Mouse (Mus musculus): ENCODE data around the gene Cmya5. TPM values are rescaled to one million over a fixed set of nuclear protein-coding genes. Genes with fewer than 3 reads are reported as not detected.

Gene Cmya5
- polyA plus RNA-seq, 1 experiment, result 1.5 TPM

DNA sequence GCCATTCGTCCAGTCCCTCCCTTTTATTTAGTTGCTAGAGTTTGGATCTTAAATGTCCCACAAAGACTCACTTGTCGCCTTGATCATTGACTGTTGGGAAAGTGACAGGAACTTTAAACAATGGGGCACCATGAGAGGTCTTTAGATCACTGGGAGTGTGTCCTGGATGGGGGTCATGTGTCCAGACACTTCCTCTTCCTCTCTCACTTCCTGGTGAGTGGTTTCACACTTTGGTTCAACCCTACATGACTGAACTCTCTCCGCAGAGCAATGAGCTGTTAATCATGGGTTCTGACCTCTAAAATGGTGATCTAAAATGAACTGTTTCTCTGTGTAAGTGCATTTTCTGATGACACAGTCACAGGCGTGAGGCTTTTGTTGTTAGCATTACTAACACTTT, 137.4 kb downstream of the Cmya5 start:
- DNase-seq, result no peak
- WGBS, result 90% methylated on average over 4 of the region's 4 CpGs
- TF ChIP-seq CTCF (IDR thresholded peaks at IDR 0.05; ENCODE audit: borderline replicate concordance, control insufficient read depth, extremely low read depth, insufficient read depth, low read length, poor library complexity), result no peak
- TF ChIP-seq POLR2A (IDR thresholded peaks at IDR 0.05; ENCODE audit: control insufficient read depth, extremely low read depth, insufficient read depth, low read length, poor library complexity), result no peak

DNA sequence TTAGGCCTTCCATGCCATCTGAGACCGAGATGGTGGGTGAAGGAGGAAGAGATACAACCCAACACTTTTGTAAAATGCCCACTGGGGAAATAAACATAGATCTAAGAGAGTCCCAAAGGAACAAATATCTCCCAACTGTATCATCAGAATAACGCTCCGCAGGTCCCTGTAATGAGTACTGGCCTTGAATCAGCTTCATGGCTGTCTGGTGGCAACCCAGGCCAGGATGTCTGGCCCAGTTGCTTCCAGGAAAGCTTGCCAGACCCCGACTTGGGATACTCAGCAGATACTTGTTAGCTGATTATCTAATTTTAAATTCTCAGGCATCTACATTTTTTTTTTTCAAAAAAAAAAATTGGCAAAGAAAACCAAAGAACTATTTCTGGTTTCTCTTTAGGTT, 138.2 kb downstream of the Cmya5 start:
- H3K4me3 ChIP-seq (ENCODE audit: control insufficient read depth, insufficient read depth, low read length), result no peak overlapping the region
- H3K36me3 ChIP-seq (ENCODE audit: control insufficient read depth, insufficient read depth, low read length), result no peaks in the 10 kb centered on the region
- 92% methylated on average over 4 of the region's 4 CpGs for WGBS
- no peak for DNase-seq
- no peaks in the 10 kb centered on the region for H3K4me1 ChIP-seq (replicated peaks; ENCODE audit: control insufficient read depth, insufficient read depth, low read length)
- H3K27ac ChIP-seq (ENCODE audit: control insufficient read depth, insufficient read depth, low read length), result no peak overlapping the region
- no peak for TF ChIP-seq POLR2A (IDR thresholded peaks at IDR 0.05; ENCODE audit: control insufficient read depth, extremely low read depth, insufficient read depth, low read length, poor library complexity)
- no peak for TF ChIP-seq CTCF (IDR thresholded peaks at IDR 0.05; ENCODE audit: borderline replicate concordance, control insufficient read depth, extremely low read depth, insufficient read depth, low read length, poor library complexity)
- no peaks in the 10 kb centered on the region for H3K27me3 ChIP-seq (ENCODE audit: control insufficient read depth, insufficient read depth, low read length)

More for the DNA sequence above, 137.4 kb downstream of the Cmya5 start:
- Histone ChIP-seq H3K27ac (ENCODE audit: control insufficient read depth, insufficient read depth, low read length) (no peak overlapping the region), H3K4me1 (replicated peaks; ENCODE audit: control insufficient read depth, insufficient read depth, low read length) (no peaks in the 10 kb centered on the region), H3K36me3 (ENCODE audit: control insufficient read depth, insufficient read depth, low read length) (no peaks in the 10 kb centered on the region), H3K4me3 (ENCODE audit: control insufficient read depth, insufficient read depth, low read length) (no peak overlapping the region), H3K27me3 (ENCODE audit: control insufficient read depth, insufficient read depth, low read length) (no peaks in the 10 kb centered on the region)

DNA sequence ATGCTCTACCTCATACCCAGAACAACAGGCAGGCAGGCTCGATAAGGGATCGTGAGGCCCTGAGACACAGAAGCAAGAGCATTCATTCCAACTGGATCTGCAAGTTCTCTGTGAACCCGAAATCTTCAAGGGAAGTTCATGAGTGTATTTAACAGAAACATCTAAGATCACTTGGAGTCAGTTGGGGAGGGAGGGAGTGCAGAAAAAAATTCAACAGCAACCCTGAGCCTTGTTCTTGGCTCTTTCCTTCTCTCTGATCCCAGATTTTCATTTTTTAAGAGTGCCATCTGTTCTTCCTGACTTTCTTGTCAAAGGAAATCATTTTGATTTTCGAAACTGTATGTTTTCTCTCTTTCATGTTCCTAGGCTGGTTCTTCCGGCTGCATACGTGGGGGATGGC, 140.5 kb downstream of the Cmya5 start:
- Histone ChIP-seq H3K27me3 (ENCODE audit: control insufficient read depth, insufficient read depth, low read length) (no peaks in the 10 kb centered on the region), H3K27ac (ENCODE audit: control insufficient read depth, insufficient read depth, low read length) (no peak overlapping the region), H3K4me3 (ENCODE audit: control insufficient read depth, insufficient read depth, low read length) (no peak overlapping the region), H3K4me1 (replicated peaks; ENCODE audit: control insufficient read depth, insufficient read depth, low read length) (no peaks in the 10 kb centered on the region), H3K36me3 (ENCODE audit: control insufficient read depth, insufficient read depth, low read length) (no peaks in the 10 kb centered on the region)
- no peak for DNase-seq
- TF ChIP-seq CTCF (IDR thresholded peaks at IDR 0.05; ENCODE audit: borderline replicate concordance, control insufficient read depth, extremely low read depth, insufficient read depth, low read length, poor library complexity) (no peak), POLR2A (IDR thresholded peaks at IDR 0.05; ENCODE audit: control insufficient read depth, extremely low read depth, insufficient read depth, low read length, poor library complexity) (no peak)
- whole genome bisulfite sequencing, result 96% methylated on average over 6 of the region's 6 CpGs

DNA sequence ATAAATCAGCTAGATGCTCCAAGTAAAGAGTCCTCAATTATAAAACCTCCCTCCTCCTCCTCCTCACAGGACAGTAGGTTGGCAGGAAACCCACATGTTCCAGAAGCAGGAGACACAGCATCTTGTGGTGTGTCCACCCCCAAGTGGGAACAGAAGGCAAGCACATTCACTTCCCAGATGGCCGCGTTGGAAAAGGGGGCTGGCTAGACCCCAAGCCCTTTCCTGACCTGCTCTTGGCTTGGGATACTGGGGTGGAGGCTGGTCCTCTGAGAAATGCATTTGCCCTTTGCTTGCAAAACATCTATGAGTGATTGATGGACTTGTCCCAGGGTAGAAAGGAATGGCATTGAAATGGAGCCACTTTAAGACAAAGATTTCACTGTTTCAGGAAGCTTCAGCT, 142.1 kb downstream of the Cmya5 start:
- no peaks in the 10 kb centered on the region for H3K27me3 ChIP-seq (ENCODE audit: control insufficient read depth, insufficient read depth, low read length)
- no peak overlapping the region for H3K27ac ChIP-seq (ENCODE audit: control insufficient read depth, insufficient read depth, low read length)
- TF ChIP-seq POLR2A (IDR thresholded peaks at IDR 0.05; ENCODE audit: control insufficient read depth, extremely low read depth, insufficient read depth, low read length, poor library complexity) (no peak), CTCF (IDR thresholded peaks at IDR 0.05; ENCODE audit: borderline replicate concordance, control insufficient read depth, extremely low read depth, insufficient read depth, low read length, poor library complexity) (no peak)
- WGBS, result 83% methylated on average over 2 of the region's 2 CpGs
- DNase-seq, result no peak
- no peaks in the 10 kb centered on the region for H3K4me1 ChIP-seq (replicated peaks; ENCODE audit: control insufficient read depth, insufficient read depth, low read length)
- H3K36me3 ChIP-seq (ENCODE audit: control insufficient read depth, insufficient read depth, low read length), result no peaks in the 10 kb centered on the region
- no peak overlapping the region for H3K4me3 ChIP-seq (ENCODE audit: control insufficient read depth, insufficient read depth, low read length)

DNA sequence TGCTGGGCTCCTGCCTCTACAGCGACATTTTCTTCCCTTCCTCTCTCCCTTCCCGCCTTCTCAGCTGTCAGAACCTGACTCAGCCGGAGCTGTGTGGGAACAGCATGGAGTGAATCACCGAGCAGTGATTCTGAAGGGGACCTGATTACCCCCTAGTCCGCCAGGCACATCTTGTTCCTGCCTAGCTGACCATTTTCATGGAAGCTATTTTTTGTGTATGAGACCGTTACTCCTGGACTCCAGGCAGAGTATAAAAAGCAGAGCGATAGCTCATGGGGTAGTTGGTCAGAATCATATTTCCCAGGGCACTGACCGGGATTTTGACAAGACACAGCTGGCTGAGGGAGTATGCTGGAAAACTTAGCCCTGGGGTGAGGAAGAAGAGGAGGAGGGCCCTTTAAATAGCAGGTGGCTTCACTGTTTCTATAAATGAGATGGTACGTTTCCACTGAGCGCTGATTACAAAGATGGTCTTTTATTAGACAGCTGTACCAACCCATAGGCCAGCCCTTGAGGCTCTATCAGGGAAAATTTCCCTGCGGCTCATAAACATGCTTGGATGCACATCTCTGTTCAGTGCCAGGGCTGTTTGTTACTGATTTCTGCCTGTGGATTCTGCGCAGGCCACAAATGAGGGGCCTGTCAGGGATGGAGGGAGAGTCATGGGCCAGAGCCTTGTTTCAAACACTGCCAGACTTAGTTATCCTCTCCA, 143.7 kb downstream of the Cmya5 start:
- DNase-seq, result no peak
- Histone ChIP-seq H3K27ac (ENCODE audit: control insufficient read depth, insufficient read depth, low read length) (no peak overlapping the region), H3K27me3 (ENCODE audit: control insufficient read depth, insufficient read depth, low read length) (no peaks in the 10 kb centered on the region), H3K36me3 (ENCODE audit: control insufficient read depth, insufficient read depth, low read length) (no peaks in the 10 kb centered on the region), H3K4me1 (replicated peaks; ENCODE audit: control insufficient read depth, insufficient read depth, low read length) (no peaks in the 10 kb centered on the region), H3K4me3 (ENCODE audit: control insufficient read depth, insufficient read depth, low read length) (no peak overlapping the region)
- TF ChIP-seq POLR2A (IDR thresholded peaks at IDR 0.05; ENCODE audit: control insufficient read depth, extremely low read depth, insufficient read depth, low read length, poor library complexity) (no peak), CTCF (IDR thresholded peaks at IDR 0.05; ENCODE audit: borderline replicate concordance, control insufficient read depth, extremely low read depth, insufficient read depth, low read length, poor library complexity) (no peak)
- WGBS, result 95% methylated on average over 12 of the region's 12 CpGs

DNA sequence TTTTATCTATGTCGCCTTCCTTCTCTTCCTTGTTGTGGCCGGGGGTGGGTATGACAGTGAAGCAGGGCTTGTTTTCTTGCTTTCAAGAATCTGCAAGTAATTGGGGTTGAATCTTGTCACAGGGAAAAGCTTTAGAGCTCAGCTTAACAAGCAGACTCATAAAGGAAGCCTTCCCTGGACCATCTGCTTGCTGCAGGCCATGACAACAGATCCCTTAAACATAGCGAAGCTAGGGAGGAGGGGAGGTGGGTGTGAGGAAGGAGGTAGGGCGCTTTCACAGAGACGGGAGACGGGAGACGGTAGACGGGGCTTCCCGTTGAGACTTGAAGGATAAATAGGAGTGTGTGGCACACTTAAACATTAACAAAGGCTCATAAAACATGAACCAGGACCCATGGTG, 144.7 kb downstream of the Cmya5 start:
- H3K36me3 ChIP-seq (ENCODE audit: control insufficient read depth, insufficient read depth, low read length), result no peaks in the 10 kb centered on the region
- no peaks in the 10 kb centered on the region for H3K27me3 ChIP-seq (ENCODE audit: control insufficient read depth, insufficient read depth, low read length)
- no peak for DNase-seq
- TF ChIP-seq POLR2A (IDR thresholded peaks at IDR 0.05; ENCODE audit: control insufficient read depth, extremely low read depth, insufficient read depth, low read length, poor library complexity), result no peak
- no peak for TF ChIP-seq CTCF (IDR thresholded peaks at IDR 0.05; ENCODE audit: borderline replicate concordance, control insufficient read depth, extremely low read depth, insufficient read depth, low read length, poor library complexity)
- H3K27ac ChIP-seq (ENCODE audit: control insufficient read depth, insufficient read depth, low read length), result no peak overlapping the region
- no peak overlapping the region for H3K4me3 ChIP-seq (ENCODE audit: control insufficient read depth, insufficient read depth, low read length)
- 92% methylated on average over 9 of the region's 9 CpGs for WGBS
- no peaks in the 10 kb centered on the region for H3K4me1 ChIP-seq (replicated peaks; ENCODE audit: control insufficient read depth, insufficient read depth, low read length)

DNA sequence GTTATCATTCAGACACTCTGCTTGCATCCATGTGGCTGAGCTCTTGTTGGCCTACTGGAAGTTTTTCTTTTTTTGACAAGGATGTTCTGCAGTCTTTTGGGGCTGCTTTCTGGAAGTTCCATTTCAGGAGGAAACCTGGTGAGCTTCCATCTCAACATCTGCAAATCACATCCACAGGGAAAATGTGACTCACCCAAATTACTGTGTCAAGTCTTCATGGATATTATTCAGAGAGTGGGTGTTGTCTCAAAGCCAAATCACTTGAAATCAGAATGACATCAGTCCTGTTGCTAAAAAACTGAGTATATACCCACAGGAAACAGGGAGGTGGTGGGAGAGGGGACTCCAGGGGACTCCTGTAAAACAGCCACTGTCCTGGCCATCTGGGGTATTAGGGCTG, 149.8 kb downstream of the Cmya5 start:
- DNase-seq, result no peak
- no peak for TF ChIP-seq CTCF (IDR thresholded peaks at IDR 0.05; ENCODE audit: borderline replicate concordance, control insufficient read depth, extremely low read depth, insufficient read depth, low read length, poor library complexity)
- TF ChIP-seq POLR2A (IDR thresholded peaks at IDR 0.05; ENCODE audit: control insufficient read depth, extremely low read depth, insufficient read depth, low read length, poor library complexity), result no peak
- no peaks in the 10 kb centered on the region for H3K36me3 ChIP-seq (ENCODE audit: control insufficient read depth, insufficient read depth, low read length)
- no peak overlapping the region for H3K27ac ChIP-seq (ENCODE audit: control insufficient read depth, insufficient read depth, low read length)
- no peaks in the 10 kb centered on the region for H3K4me1 ChIP-seq (replicated peaks; ENCODE audit: control insufficient read depth, insufficient read depth, low read length)
- no peaks in the 10 kb centered on the region for H3K27me3 ChIP-seq (ENCODE audit: control insufficient read depth, insufficient read depth, low read length)
- no peak overlapping the region for H3K4me3 ChIP-seq (ENCODE audit: control insufficient read depth, insufficient read depth, low read length)
